ENCODE assay signal across 10 mouse cellular contexts in genomic region chr1:140171581-140172154, GRCm38 (mm10). TPM values are rescaled to one million over a fixed set of nuclear protein-coding genes. Genes with fewer than 3 reads are reported as not detected.
DNase-seq lines count a peak whose midpoint lies in the region; ATAC-seq and TF ChIP-seq lines count a peak whose summit lies in the region.
"Had no signal": no experiment of that assay in that cellular context is flagged by ENCODE, and none has a peak within 500 bp of the region (broad histone marks: within the 10 kb centered on the region; RNA-seq: fewer than 3 reads in every experiment).

No protein-coding gene starts in this region.

- H3K9me3 ChIP-seq in forebrain, embryonic 14.5 days (replicated peaks; ENCODE audit: control insufficient read depth, low read length) = no peaks in the 10 kb centered on the region
- H3K9me3 ChIP-seq in forebrain, embryonic 13.5 days (replicated peaks) = no peaks in the 10 kb centered on the region
- H3K9me3 ChIP-seq in E14TG2a.4 (ENCODE audit: low read length) = no peaks in the 10 kb centered on the region

- peak; percentile 89 for TF ChIP-seq CTCF in layer of hippocampus, adult 2 months (conservative IDR thresholded peaks at IDR 0.05)
- TF ChIP-seq CTCF in E14TG2a.4 (conservative IDR thresholded peaks at IDR 0.05; ENCODE audit: low read length) = peak; percentile 35

- H3K27me3 ChIP-seq in forebrain, embryonic 14.5 days (replicated peaks; ENCODE audit: control insufficient read depth, insufficient read depth, low read length) = no peaks in the 10 kb centered on the region
- no peaks in the 10 kb centered on the region for H3K27me3 ChIP-seq in forebrain, embryonic 13.5 days
- H3K27me3 ChIP-seq in E14TG2a.4 (ENCODE audit: insufficient read depth, low read length) = no peaks in the 10 kb centered on the region

- WGBS in forebrain, embryonic 14.5 days = 37% methylated on average over 4 of the region's 4 CpGs
- WGBS in forebrain, embryonic 13.5 days = 43% methylated on average over 4 of the region's 4 CpGs

- no peak overlapping the region for H3K9ac ChIP-seq in forebrain, embryonic 14.5 days (ENCODE audit: low read length)
- H3K9ac ChIP-seq in forebrain, embryonic 13.5 days = no peak overlapping the region

- H3K4me2 ChIP-seq in forebrain, embryonic 14.5 days (ENCODE audit: low read length) = no peak overlapping the region
- no peak overlapping the region for H3K4me2 ChIP-seq in forebrain, embryonic 13.5 days

- ATAC-seq in forebrain, embryonic 14.5 days = no peak
- no peak; the same call in 1 of the 2 replicates for ATAC-seq in forebrain, embryonic 13.5 days

- no peaks in the 10 kb centered on the region for H3K36me3 ChIP-seq in forebrain, embryonic 14.5 days (ENCODE audit: control insufficient read depth, insufficient read depth, low read length)
- H3K36me3 ChIP-seq in forebrain, embryonic 13.5 days (ENCODE audit: poor library complexity, severe bottlenecking) = no peaks in the 10 kb centered on the region
- no peaks in the 10 kb centered on the region for H3K36me3 ChIP-seq in E14TG2a.4 (ENCODE audit: insufficient read depth, low read length)

- no peak overlapping the region for H3K4me3 ChIP-seq in forebrain, embryonic 14.5 days (ENCODE audit: low read depth, low read length)
- H3K4me3 ChIP-seq in forebrain, embryonic 13.5 days = no peak overlapping the region
- peak overlapping the region; percentile 45 for H3K4me3 ChIP-seq in layer of hippocampus, adult 2 months
- H3K4me3 ChIP-seq in E14TG2a.4 (replicated peaks; ENCODE audit: low read length) = no peak overlapping the region

- DNase-seq in forebrain, embryonic 14.5 days (ENCODE audit: low spot score) = peak; percentile 58
- DNase-seq in layer of hippocampus, adult 2 months (ENCODE audit: low spot score in 2 of 2) = peak; percentile 11 to 45
- no peak for DNase-seq in layer of hippocampus, adult 9-11 months
- DNase-seq in embryo, embryonic 9.5 days (ENCODE audit: extremely low spot score) = peak; percentile 5
- DNase-seq in ovary, adult 18-20 months (ENCODE audit: low spot score) = no peak
- no peak for DNase-seq in kidney, postnatal 14 days

- no peak overlapping the region for H3K27ac ChIP-seq in forebrain, embryonic 14.5 days (ENCODE audit: low read depth, low read length)
- no peak overlapping the region for H3K27ac ChIP-seq in forebrain, embryonic 13.5 days
- peak overlapping the region; percentile 36; the same call in 1 of the 2 replicates for H3K27ac ChIP-seq in layer of hippocampus, adult 2 months
- H3K27ac ChIP-seq: macrophage had no signal

- H3K4me1 ChIP-seq in forebrain, embryonic 14.5 days (ENCODE audit: control insufficient read depth, insufficient read depth, low read length) = no peaks in the 10 kb centered on the region
- H3K4me1 ChIP-seq in forebrain, embryonic 13.5 days = no peaks in the 10 kb centered on the region
- no peaks in the 10 kb centered on the region for H3K4me1 ChIP-seq in E14TG2a.4 (replicated peaks; ENCODE audit: low read depth, low read length)

RNA-seq across cellular contexts. Expression of gene Cfh, which starts 11.9 kb away (rescaled TPM):
- 11.6 and 16.7 TPM in 2 replicates for polyA plus RNA-seq in forebrain, embryonic 14.5 days (2014; fragmentation: Nextera tagmentation; extraction: Ambion mirVana)
- polyA plus RNA-seq in forebrain, embryonic 13.5 days (2015; fragmentation: Nextera tagmentation; extraction: Ambion mirVana) = 3.2 and 4.2 TPM in 2 replicates
- total RNA-seq in layer of hippocampus, adult 2 months (2021) = 10 to 100 TPM; 11.3 to 17.1 TPM
- total RNA-seq: hematopoietic stem cell, adult 5-6 weeks had no signal

Comparison
In these comparisons a context has a peak if more than half of its experiments do, and no peak if none do; other contexts are left out.
1. DNase-seq: peak in forebrain, embryonic 14.5 days (single experiment), layer of hippocampus, adult 2 months (2 of 2) and embryo, embryonic 9.5 days (single experiment); none in layer of hippocampus, adult 9-11 months (single experiment), ovary, adult 18-20 months (single experiment) and kidney, postnatal 14 days (single experiment).